Mouse (Mus musculus): ENCODE measurements around the gene Col27a1. TPM values are rescaled to one million over a fixed set of nuclear protein-coding genes. Genes with fewer than 3 reads are reported as not detected.

The Col27a1 gene
- 9.8 and 12.1 TPM in 2 replicates for polyA plus RNA-seq (2014; fragmentation: Nextera tagmentation; extraction: Ambion mirVana)

DNA sequence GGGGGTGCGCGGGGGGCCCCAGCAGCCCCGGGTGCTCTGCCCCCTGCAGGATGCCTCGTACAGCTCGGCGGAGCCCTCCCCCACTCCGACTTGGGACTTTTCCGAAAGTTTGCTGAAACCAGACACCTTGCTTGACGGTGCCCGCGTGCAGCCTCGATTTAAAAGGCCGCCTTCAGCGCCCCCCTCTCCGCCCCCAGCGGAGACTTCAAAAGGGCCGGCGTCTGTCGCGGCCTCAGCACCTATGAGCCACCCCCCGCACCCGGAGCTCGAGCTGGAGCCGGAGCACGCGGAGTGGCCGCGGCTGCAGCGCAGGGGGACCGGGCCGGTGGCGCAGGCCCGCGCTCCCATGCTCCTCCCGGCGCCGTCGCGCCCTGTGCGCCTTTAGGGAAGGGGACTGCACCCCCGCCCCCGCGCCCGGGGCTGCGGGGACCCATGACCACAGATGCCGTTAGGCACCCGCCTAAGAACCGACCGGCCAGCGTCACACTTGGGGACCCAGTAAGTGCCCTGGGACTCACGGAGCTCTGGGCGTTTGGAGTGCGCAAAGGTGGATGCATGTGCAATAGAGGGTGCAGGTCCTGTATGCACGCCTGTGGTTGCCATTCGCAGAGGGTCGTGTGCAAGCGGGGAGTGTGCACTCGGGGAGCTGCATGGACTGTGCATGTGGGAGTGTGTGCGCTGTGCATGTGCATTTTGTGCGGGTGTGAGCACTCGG, at the start of gene Col27a1:
Gene Col27a1 (plus strand): TSS at position 98 of the 715 bp plus-strand sequence.
- Histone ChIP-seq H3K9ac (ENCODE audit: low read length) (peak within 1 kb of the TSS; percentile 66), H3K27ac (replicated peaks; ENCODE audit: low read depth, low read length) (no peak within 1 kb of the TSS; the same call in 1 of the 2 replicates), H3K4me3 (ENCODE audit: low read depth, low read length) (peak within 1 kb of the TSS; percentile 74), H3K9me3 (ENCODE audit: control insufficient read depth, low read length) (no peaks in the 10 kb centered on the region), H3K4me1 (ENCODE audit: control insufficient read depth, insufficient read depth, low read length) (peaks cover 8% of the 10 kb centered on the region), H3K36me3 (ENCODE audit: control insufficient read depth, insufficient read depth, low read length) (no peaks in the 10 kb centered on the region), H3K4me2 (ENCODE audit: low read depth, severe bottlenecking) (peak within 1 kb of the TSS; percentile 98), H3K27me3 (ENCODE audit: control insufficient read depth, insufficient read depth, low read length) (peaks cover 3% of the 10 kb centered on the region; the same call in 1 of the 2 replicates)
- under 1% methylated on average over 57 of the region's 61 CpGs for WGBS
- DNase-seq (ENCODE audit: low spot score) (peak; percentile 85), ATAC-seq (ENCODE audit: insufficient number of reproducible peaks, low FRiP score, low TSS enrichment, low read depth) (peak; percentile 60)

DNA sequence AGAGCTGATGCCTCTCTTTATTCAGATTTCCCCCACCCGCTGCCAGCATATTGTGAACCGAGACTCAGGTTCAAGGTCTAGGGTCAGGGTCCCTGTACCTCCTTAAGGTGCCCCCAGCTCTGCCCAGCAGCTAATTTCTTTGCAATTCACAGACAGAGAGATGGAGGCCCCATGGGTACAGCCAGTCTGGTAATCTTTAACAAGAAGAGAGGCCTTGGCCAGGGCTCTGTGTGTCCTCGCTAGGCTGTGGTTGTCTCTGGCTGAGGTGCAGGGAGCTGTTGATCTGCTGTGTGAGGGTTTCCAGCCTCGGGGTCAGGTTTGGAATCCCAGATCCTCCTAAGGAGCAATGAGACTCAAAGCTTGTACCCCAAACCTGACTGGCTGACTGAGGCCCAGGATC, 48.2 kb upstream of the Col27a1 start:
- Histone ChIP-seq H3K27ac (replicated peaks; ENCODE audit: low read depth, low read length) (no peak overlapping the region), H3K4me2 (ENCODE audit: low read depth, severe bottlenecking) (no peak overlapping the region), H3K27me3 (ENCODE audit: control insufficient read depth, insufficient read depth, low read length) (0 out of 2 replicates have a peak, but pooled peaks cover 2% of the 10 kb centered on the region), H3K36me3 (ENCODE audit: control insufficient read depth, insufficient read depth, low read length) (no peaks in the 10 kb centered on the region), H3K9me3 (ENCODE audit: control insufficient read depth, low read length) (no peaks in the 10 kb centered on the region), H3K4me3 (ENCODE audit: low read depth, low read length) (no peak overlapping the region), H3K9ac (ENCODE audit: low read length) (no peak overlapping the region), H3K4me1 (ENCODE audit: control insufficient read depth, insufficient read depth, low read length) (no peaks in the 10 kb centered on the region)
- 88% methylated on average over 4 of the region's 4 CpGs for WGBS
- ATAC-seq (ENCODE audit: insufficient number of reproducible peaks, low FRiP score, low TSS enrichment, low read depth): no peak
- no peak for DNase-seq (ENCODE audit: low spot score)

DNA sequence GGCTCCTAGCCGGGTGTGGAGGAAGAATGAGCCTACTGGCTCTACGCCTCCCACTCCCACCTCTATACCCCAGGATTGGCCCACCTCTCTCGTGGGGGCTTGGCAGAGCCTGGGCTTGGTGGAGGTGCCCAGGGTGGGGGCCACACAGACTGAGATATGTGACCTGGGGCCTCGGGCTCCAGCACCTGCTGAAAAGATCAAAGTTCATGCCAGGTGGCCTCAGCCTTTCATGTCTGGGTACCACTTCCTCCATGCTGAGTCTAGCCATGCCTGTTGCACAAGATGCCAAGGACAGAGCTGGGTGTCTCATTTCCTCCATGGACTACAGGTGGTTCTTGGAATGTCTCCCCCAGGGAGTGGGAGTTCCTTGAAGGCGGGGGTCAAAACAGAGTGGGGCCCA, 47.5 kb upstream of the Col27a1 start:
- DNase-seq (ENCODE audit: low spot score) (no peak), ATAC-seq (ENCODE audit: insufficient number of reproducible peaks, low FRiP score, low TSS enrichment, low read depth) (no peak)
- Histone ChIP-seq H3K4me1 (ENCODE audit: control insufficient read depth, insufficient read depth, low read length) (no peaks in the 10 kb centered on the region), H3K27ac (replicated peaks; ENCODE audit: low read depth, low read length) (no peak overlapping the region), H3K4me2 (ENCODE audit: low read depth, severe bottlenecking) (no peak overlapping the region), H3K36me3 (ENCODE audit: control insufficient read depth, insufficient read depth, low read length) (no peaks in the 10 kb centered on the region), H3K4me3 (ENCODE audit: low read depth, low read length) (no peak overlapping the region), H3K9me3 (ENCODE audit: control insufficient read depth, low read length) (no peaks in the 10 kb centered on the region), H3K27me3 (ENCODE audit: control insufficient read depth, insufficient read depth, low read length) (peaks cover 7% of the 10 kb centered on the region; the same call in 1 of the 2 replicates), H3K9ac (ENCODE audit: low read length) (no peak overlapping the region)
- WGBS: 76% methylated on average over 5 of the region's 5 CpGs

GRCm38 (mm10) chr4:63170061-63170460, 43.7 kb upstream of the Col27a1 start:
- H3K36me3 ChIP-seq (ENCODE audit: control insufficient read depth, insufficient read depth, low read length): no peaks in the 10 kb centered on the region
- 91% methylated on average over 4 of the region's 4 CpGs for WGBS
- DNase-seq (ENCODE audit: low spot score) (no peak), ATAC-seq (ENCODE audit: insufficient number of reproducible peaks, low FRiP score, low TSS enrichment, low read depth) (no peak)
- no peak overlapping the region for H3K9ac ChIP-seq (ENCODE audit: low read length)
- H3K4me3 ChIP-seq (ENCODE audit: low read depth, low read length): no peak overlapping the region
- no peak overlapping the region for H3K4me2 ChIP-seq (ENCODE audit: low read depth, severe bottlenecking)
- H3K4me1 ChIP-seq (ENCODE audit: control insufficient read depth, insufficient read depth, low read length): no peaks in the 10 kb centered on the region
- H3K27ac ChIP-seq (replicated peaks; ENCODE audit: low read depth, low read length): no peak overlapping the region
- H3K27me3 ChIP-seq (ENCODE audit: control insufficient read depth, insufficient read depth, low read length): peaks cover 18% of the 10 kb centered on the region; the same call in 1 of the 2 replicates
- no peaks in the 10 kb centered on the region for H3K9me3 ChIP-seq (ENCODE audit: control insufficient read depth, low read length)

DNA sequence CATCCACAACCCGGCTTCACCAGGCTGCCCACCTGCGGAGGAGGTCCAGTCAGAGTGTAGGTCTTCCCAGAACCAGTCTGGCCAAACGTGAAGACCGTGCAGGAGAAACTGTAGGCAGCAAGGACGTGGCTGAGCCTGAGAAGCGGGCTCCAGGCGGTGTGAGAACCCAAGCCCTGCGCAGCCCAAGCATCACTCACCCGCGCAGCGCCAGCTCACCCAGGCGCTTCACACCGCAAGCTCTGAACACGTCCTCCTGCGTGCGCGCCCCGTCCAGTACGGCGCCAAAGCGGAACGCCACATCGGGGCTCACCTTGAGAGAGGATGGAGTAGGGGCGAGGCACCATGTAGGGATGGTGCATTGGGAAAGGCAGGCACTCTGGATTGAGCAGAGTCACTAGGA, 42.7 kb upstream of the Col27a1 start:
- H3K4me2 ChIP-seq (ENCODE audit: low read depth, severe bottlenecking): no peak overlapping the region

DNA sequence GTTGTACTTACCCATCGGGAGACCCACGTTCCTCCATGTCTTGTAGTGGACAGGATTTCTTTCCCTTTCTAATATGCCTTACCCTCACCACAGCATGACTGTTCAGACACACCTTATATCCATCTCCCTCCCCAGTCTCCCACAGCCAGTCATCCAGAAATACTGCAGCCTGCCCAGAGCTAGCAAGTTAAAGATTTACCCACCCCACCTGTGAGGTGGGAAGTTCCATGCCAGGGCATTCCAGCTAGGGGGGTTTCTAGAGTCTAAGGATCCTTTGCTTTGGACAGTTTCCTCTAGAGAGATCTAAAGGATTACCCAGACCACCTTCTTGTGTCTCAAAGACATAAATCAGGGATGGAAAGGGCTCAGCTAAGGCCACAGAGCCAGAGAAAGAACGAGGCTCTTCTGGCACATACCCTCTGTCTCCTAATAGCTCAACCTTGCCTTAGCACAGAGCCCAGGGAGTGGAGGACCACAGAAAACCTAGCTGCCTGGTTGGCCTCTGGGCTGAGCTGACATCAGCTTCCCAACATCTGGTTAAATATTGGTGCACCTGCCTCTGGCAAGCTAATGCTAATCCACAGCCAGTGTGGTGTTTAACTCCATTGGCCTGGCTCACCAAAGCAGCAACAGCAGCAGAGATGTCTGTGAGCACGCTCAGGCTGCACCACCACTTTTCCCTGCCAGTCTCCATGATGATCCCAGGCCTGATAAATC, 41.7 kb upstream of the Col27a1 start, which contains the start of gene Kif12:
Gene Kif12 (minus strand): TSS at position 163 of the 717 bp plus-strand sequence.
- Histone ChIP-seq H3K27me3 (ENCODE audit: control insufficient read depth, insufficient read depth, low read length) (peaks cover 16% of the 10 kb centered on the region; the same call in 1 of the 2 replicates), H3K4me3 (ENCODE audit: low read depth, low read length) (no peak within 1 kb of the TSS), H3K27ac (replicated peaks; ENCODE audit: low read depth, low read length) (no peak within 1 kb of the TSS), H3K4me2 (ENCODE audit: low read depth, severe bottlenecking) (no peak within 1 kb of the TSS), H3K4me1 (ENCODE audit: control insufficient read depth, insufficient read depth, low read length) (no peaks in the 10 kb centered on the region), H3K9ac (ENCODE audit: low read length) (no peak within 1 kb of the TSS), H3K9me3 (ENCODE audit: control insufficient read depth, low read length) (no peaks in the 10 kb centered on the region), H3K36me3 (ENCODE audit: control insufficient read depth, insufficient read depth, low read length) (no peaks in the 10 kb centered on the region)
- DNase-seq (ENCODE audit: low spot score) (no peak), ATAC-seq (ENCODE audit: insufficient number of reproducible peaks, low FRiP score, low TSS enrichment, low read depth) (no peak)
- WGBS: 78% methylated on average over 4 of the region's 4 CpGs

More for the DNA sequence above, 42.7 kb upstream of the Col27a1 start:
- Histone ChIP-seq H3K4me1 (ENCODE audit: control insufficient read depth, insufficient read depth, low read length) (no peaks in the 10 kb centered on the region), H3K4me3 (ENCODE audit: low read depth, low read length) (no peak overlapping the region), H3K36me3 (ENCODE audit: control insufficient read depth, insufficient read depth, low read length) (no peaks in the 10 kb centered on the region), H3K27ac (replicated peaks; ENCODE audit: low read depth, low read length) (no peak overlapping the region), H3K27me3 (ENCODE audit: control insufficient read depth, insufficient read depth, low read length) (peaks cover 16% of the 10 kb centered on the region; the same call in 1 of the 2 replicates), H3K9me3 (ENCODE audit: control insufficient read depth, low read length) (no peaks in the 10 kb centered on the region), H3K9ac (ENCODE audit: low read length) (no peak overlapping the region)
- ATAC-seq (ENCODE audit: insufficient number of reproducible peaks, low FRiP score, low TSS enrichment, low read depth) (no peak), DNase-seq (ENCODE audit: low spot score) (no peak)
- 44% methylated on average over 24 of the region's 24 CpGs for WGBS

DNA sequence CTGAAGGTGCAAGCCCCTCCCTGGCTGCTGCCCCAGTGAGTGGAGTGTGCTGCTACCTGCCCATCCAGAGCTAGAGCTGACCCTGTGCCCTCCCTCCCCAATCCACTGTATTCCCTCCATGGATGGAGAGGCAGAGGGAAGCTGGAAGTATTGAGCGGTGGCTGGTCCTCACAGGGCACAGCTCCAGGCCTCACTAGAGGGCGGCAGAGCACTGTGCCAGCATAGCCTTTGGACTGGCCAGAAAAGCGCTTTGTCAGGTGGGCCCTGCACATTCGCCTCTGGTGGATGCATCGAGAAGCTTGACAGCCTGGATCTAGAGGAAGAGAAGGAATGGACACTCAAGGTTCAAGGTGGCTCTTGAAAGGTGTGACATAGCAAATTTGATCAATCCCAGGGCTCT, 32.2 kb upstream of the Col27a1 start:
- Histone ChIP-seq H3K4me3 (ENCODE audit: low read depth, low read length) (no peak overlapping the region), H3K27me3 (ENCODE audit: control insufficient read depth, insufficient read depth, low read length) (no peaks in the 10 kb centered on the region), H3K9ac (ENCODE audit: low read length) (no peak overlapping the region), H3K4me1 (ENCODE audit: control insufficient read depth, insufficient read depth, low read length) (no peaks in the 10 kb centered on the region), H3K9me3 (ENCODE audit: control insufficient read depth, low read length) (no peaks in the 10 kb centered on the region), H3K4me2 (ENCODE audit: low read depth, severe bottlenecking) (no peak overlapping the region), H3K36me3 (ENCODE audit: control insufficient read depth, insufficient read depth, low read length) (no peaks in the 10 kb centered on the region), H3K27ac (replicated peaks; ENCODE audit: low read depth, low read length) (no peak overlapping the region)
- ATAC-seq (ENCODE audit: insufficient number of reproducible peaks, low FRiP score, low TSS enrichment, low read depth) (peak; percentile 79; the same call in 1 of the 2 replicates), DNase-seq (ENCODE audit: low spot score) (peak; percentile 82)
- 10% methylated on average over 5 of the region's 5 CpGs for WGBS

- no peaks in the 10 kb centered on the region for H3K36me3 ChIP-seq (ENCODE audit: control insufficient read depth, insufficient read depth, low read length)
- H3K9me3 ChIP-seq (ENCODE audit: control insufficient read depth, low read length): no peaks in the 10 kb centered on the region
- no peak overlapping the region for H3K9ac ChIP-seq (ENCODE audit: low read length)
- DNase-seq (ENCODE audit: low spot score) (peak; percentile 49), ATAC-seq (ENCODE audit: insufficient number of reproducible peaks, low FRiP score, low TSS enrichment, low read depth) (peak; percentile 73)
- peak overlapping the region; percentile 32; the same call in 1 of the 2 replicates for H3K27ac ChIP-seq (replicated peaks; ENCODE audit: low read depth, low read length)
- H3K4me3 ChIP-seq (ENCODE audit: low read depth, low read length): no peak overlapping the region
- H3K4me2 ChIP-seq (ENCODE audit: low read depth, severe bottlenecking): no peak overlapping the region
- H3K4me1 ChIP-seq (ENCODE audit: control insufficient read depth, insufficient read depth, low read length): no peaks in the 10 kb centered on the region
- WGBS: 67% methylated on average over 21 of the region's 21 CpGs
- no peaks in the 10 kb centered on the region for H3K27me3 ChIP-seq (ENCODE audit: control insufficient read depth, insufficient read depth, low read length)
Measured at GRCm38 (mm10) chr4:63186281-63186870, 27.4 kb upstream of the Col27a1 start.

All from limb, embryonic 11.5 days (tissue).